Mouse (Mus musculus): Measurements from ENCODE around the gene Grik4. TPM values are rescaled to one million over a fixed set of nuclear protein-coding genes. Genes with fewer than 3 reads are reported as not detected.
A peak's percentile ranks its signal among the peaks of the same experiment; 100 is the strongest.
"Not testable (repeated sequence)": the region's sequence is repeated elsewhere in the genome, so short reads cannot be mapped to it uniquely, and the experiment has no call there.

Gene Grik4
- total RNA-seq, 1 experiment from 2014 or later: not detected

DNA sequence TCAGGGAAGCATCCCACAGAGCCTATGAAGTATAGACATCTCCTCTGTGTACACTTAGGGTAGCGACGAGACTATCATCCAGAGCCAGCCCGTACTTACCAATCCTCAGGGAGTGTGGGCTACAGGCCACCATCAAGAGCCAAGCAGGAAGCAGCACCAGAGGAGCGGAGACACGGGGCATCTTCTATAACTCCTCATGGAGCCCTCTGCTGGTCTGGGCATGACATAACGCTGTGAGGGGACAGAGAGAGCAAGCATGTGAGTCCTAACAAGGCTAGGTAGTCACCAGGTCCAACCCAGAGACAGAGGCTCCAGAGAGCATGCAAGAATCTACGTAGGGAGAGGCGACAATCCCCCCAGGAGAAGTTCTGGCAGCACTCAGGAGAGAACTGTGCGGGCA, 135.9 kb downstream of the Grik4 start:
- peak; percentile 62; the same call in 1 of the 2 replicates for ATAC-seq (replicated peaks; ENCODE audit: low read depth, poor library complexity, severe bottlenecking)

DNA sequence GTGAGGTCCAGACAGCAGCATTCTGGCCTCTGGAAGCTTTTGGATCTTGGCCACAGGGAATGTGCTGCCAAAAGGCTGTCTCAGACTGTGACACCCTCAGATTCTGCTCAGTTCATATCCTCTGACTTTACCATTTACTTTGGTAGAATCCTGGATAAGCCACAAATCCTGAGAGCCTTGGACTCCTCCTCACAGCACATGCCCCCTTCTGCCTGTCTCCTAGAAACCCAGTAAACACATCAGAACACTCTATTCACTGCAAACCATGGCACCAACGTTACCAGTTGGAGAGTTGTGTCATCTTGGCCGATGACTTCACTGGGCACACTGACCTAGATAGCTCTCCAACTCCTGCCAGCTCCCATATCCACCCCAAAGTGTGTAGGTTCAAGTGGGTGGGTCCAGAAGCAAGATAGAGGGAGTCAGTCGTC, 141.2 kb downstream of the Grik4 start:
- no peak for ATAC-seq (replicated peaks; ENCODE audit: low read depth, poor library complexity, severe bottlenecking)

DNA sequence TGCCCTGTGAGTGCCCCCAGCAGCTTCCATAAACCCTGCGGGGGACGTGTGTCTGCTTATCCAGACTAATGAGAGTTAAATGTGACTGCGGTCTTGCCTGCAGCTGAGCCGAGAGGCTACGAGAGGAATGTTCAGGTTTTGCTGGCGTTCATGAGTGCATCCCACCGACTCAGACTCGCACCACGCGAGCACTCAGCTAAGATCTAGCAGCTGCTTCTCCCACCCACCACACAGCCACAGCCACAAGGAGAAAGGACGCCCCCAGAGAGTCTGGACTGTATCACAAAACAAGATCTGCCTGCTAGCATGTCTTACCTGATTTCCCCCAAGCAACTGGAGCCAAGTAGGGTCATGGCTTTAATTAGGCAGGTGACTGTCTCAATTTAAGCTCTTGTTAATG, 142.4 kb downstream of the Grik4 start:
- no peak for ATAC-seq (replicated peaks; ENCODE audit: low read depth, poor library complexity, severe bottlenecking)

- ATAC-seq (replicated peaks; ENCODE audit: low read depth, poor library complexity, severe bottlenecking): no peak
Measured at GRCm38 (mm10) chr9:42800138-42800537, 144.2 kb downstream of the Grik4 start.

DNA sequence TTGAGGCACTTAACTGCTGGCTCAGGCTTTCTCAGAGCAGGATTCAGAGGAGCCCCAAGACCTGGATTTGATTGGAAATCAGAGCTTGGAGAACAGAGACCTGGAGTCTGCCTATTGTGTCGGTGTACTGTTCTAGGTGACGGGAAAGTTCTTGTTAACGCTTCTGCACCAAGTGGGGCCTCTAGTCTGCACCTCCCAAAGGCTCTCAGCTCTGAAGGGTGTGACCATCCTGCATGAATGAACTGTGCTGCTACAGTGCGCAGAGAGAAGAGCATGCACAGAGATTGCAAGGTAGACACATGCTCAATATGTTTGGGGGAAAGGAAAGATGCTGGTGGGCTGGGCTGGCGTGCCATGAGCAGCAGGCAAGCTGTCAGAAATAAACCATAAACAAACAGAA, 144.6 kb downstream of the Grik4 start:
- ATAC-seq (replicated peaks; ENCODE audit: low read depth, poor library complexity, severe bottlenecking): no peak

DNA sequence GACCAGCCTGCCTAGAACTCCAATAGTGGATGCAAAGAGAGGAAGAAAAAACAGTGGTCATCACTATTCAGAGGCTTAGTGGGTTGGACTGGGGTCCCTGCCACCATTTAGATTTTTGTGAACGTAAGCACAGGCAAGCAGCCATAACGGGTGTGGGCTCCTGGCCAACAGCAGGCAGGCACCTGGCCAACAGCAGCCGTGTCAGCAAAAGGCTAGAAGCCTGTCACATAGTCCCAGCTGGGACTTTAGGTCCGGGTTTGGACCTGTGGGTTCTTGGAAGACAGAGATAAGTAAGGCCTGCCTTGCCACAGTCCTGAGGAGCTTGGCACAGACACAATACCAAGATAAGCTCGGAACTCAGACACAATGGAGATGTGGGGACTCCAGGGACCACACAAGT, 145.1 kb downstream of the Grik4 start:
- ATAC-seq (replicated peaks; ENCODE audit: low read depth, poor library complexity, severe bottlenecking): peak; percentile 56

DNA sequence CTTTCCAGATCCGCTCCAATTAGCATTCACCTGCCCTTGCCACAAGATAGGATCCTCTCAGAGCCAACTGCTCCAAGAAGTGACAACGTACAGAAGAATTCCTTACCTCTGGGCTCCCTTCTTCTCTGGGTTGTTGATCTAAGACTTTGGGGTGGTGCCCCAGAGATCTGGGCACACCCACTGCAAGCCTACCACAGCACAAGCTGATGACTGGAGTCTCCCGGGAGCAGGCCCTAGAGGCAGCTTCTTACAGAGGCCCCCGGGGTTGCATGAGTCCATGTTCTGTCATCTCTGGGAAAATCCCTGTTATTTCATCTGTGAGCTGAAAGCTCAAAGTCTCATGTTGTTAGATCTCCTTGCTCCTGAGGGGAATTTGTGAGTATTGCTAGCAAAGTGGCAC, 146.0 kb downstream of the Grik4 start:
- no peak for ATAC-seq (replicated peaks; ENCODE audit: low read depth, poor library complexity, severe bottlenecking)

GRCm38 (mm10) chr9:42797276-42797675, 147.0 kb downstream of the Grik4 start:
- no peak for ATAC-seq (replicated peaks; ENCODE audit: low read depth, poor library complexity, severe bottlenecking)

DNA sequence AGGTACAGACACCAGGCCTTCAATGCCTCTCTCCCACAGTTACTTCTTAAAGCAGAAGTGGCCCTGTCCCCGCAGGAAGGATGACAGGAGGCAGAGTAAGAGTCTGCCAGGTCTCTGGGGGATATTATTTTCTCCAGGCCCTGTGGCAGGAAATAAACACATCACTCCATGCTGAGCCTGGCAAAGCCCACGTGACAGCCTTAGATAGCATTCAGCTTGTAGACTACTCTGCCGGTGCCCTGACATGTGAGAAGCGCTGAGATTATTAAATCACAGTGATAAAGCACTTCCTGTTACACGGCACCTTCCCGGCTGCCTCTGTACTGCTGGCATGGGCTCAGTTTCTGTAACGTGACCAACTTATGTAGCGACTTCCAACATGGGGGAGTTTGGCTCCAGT, 148.4 kb downstream of the Grik4 start:
- peak; percentile 47 for ATAC-seq (replicated peaks; ENCODE audit: low read depth, poor library complexity, severe bottlenecking)

DNA sequence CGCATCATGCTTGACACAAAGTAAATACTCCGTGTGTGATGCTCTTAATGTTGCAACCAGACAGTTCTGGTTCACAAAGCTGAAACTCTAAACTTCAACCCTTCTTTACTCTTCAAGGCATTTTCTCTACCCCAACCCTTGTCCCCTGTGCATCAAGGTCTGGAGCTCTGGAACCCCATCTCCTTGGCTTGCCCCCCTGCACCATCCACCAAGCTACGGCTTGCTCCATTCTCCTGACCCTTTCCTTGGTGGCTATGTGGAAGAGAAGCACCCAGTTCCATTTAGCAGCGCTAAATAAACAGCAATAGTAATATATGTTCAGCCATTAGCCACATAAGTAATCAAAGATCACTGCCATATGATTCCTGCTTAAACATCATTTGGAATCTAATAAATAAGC, 150.3 kb downstream of the Grik4 start:
- ATAC-seq (replicated peaks; ENCODE audit: low read depth, poor library complexity, severe bottlenecking): no peak

GRCm38 (mm10) chr9:42793581-42793980, 150.7 kb downstream of the Grik4 start:
- no peak for ATAC-seq (replicated peaks; ENCODE audit: low read depth, poor library complexity, severe bottlenecking)

- ATAC-seq (replicated peaks; ENCODE audit: low read depth, poor library complexity, severe bottlenecking): no peak
Measured at GRCm38 (mm10) chr9:42792381-42792780, 151.9 kb downstream of the Grik4 start.

DNA sequence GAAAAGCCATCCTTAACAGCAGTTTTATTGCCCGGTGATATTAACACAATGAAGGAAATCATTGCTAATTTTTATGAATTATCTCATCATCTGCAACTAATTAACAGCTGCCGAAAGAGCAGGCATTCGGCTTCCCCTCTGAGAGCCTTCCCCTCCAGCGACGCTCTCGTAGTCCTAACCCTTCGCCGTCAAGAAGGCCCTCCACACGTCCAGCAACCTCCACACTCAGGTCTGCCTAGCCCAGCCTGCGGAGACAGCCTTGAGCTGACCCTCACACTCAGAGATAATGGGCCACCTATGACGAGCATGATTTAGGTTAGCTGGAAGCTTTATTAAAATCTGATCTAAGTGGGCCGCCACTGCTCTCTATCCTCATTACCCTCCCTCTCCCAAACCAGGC, 152.5 kb downstream of the Grik4 start:
- ATAC-seq (replicated peaks; ENCODE audit: low read depth, poor library complexity, severe bottlenecking): no peak

- no peak for ATAC-seq (replicated peaks; ENCODE audit: low read depth, poor library complexity, severe bottlenecking)
Measured at GRCm38 (mm10) chr9:42791346-42791745, 152.9 kb downstream of the Grik4 start.

DNA sequence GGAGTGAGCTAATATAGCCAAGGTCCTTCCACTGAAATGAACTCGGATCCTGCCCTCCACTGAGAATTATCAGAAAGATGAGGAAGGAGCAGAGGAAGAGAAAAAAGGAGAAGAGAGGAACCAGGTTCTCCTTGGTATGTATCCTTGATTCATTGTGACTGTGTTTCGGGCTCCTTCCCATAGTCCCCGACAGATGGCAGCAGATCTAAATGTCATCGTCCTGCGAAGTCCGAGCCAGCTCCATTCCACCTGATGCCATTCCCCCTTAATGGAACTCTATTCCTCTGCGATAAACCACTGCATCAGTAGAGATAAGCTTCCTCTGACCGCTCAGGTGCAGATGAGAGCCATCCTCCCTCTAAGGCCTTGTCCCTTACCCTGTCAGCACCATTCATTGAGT, 155.8 kb downstream of the Grik4 start:
- peak; percentile 83 for ATAC-seq (replicated peaks; ENCODE audit: low read depth, poor library complexity, severe bottlenecking)

DNA sequence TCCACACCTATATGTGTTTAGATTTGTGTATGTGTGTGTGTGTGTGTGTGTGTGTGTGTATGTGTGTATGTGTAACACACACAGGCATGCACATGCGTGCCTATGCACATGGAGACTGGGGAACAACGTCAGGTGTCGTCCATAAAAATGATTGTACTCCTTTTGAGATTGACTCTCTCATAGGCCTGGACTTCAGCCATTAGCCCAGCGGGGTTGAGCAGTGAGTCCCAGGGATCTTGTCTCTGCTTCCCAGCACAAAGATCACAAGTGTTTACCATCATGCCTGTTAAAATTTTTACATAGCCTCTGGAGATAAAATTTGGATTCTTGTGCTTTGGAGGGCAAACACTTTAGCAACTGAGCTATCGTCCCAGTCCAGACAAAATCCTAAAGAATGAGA, 157.4 kb downstream of the Grik4 start:
- no peak for ATAC-seq (replicated peaks; ENCODE audit: low read depth, poor library complexity, severe bottlenecking)

GRCm38 (mm10) chr9:42786286-42786685, 158.0 kb downstream of the Grik4 start:
- ATAC-seq (replicated peaks; ENCODE audit: low read depth, poor library complexity, severe bottlenecking): no peak

DNA sequence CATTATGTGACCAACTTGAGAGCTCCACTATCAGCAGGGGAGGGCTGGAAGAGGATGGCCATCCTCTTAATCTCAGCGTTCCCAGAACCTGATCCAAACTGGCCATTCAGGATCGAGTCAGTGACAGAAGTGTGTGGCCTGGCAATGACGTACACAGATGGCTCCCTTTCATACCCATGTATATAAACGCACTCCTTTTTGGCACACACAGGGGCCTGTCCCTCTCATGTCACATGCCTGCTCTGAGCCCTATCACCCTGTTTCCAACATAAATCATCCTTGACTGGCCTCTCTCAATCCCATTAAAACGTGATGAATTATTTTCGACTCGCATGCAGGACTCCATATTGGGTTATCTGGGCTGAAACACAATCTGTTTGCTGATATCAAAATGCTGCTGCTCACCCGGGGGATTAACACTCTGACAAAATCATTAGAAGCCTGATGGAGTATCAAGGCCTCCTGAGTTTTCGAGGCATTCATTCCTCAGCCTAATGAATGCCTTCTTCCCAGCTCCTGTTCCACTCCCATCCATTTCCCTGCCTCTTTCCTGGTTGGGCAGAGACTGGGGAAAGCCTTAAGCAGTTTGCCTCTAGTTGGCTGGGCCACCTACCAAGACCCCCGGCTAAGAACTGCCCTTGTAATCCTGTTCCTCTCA, 159.0 kb downstream of the Grik4 start:
- ATAC-seq (replicated peaks; ENCODE audit: low read depth, poor library complexity, severe bottlenecking): no peak

- no peak for ATAC-seq (replicated peaks; ENCODE audit: low read depth, poor library complexity, severe bottlenecking)
Measured at GRCm38 (mm10) chr9:42783248-42783903, 160.9 kb downstream of the Grik4 start.

GRCm38 (mm10) chr9:42778471-42779263, 165.6 kb downstream of the Grik4 start:
- not testable (repeated sequence) for ATAC-seq (replicated peaks; ENCODE audit: low read depth, poor library complexity, severe bottlenecking)

- ATAC-seq (replicated peaks; ENCODE audit: low read depth, poor library complexity, severe bottlenecking): no peak
Measured at GRCm38 (mm10) chr9:42777913-42778312, 166.4 kb downstream of the Grik4 start.

All from common myeloid progenitor, adult 5-6 weeks (primary cell).